Mouse (Mus musculus) stomach, postnatal 0 days (tissue): ENCODE measurements around the gene Pcare. TPM values are rescaled to one million over a fixed set of nuclear protein-coding genes. Genes with fewer than 3 reads are reported as not detected.

Experiments
- ATAC-seq: fragments of 200-750 bp; cut with Nextera tagmentation; 2 replicates; pipeline ENCODE4 v1.8.0; 2017; ENCODE audit not compliant: low FRiP score, low TSS enrichment
- DNase-seq: peaks from one replicate; pipeline ENCODE4 v3.0.0-alpha.2; 2016; ENCODE audit warnings: low spot score
- H3K27ac ChIP-seq: fragments of 300-500 bp; sonication (generic); replicated peaks from 2 replicates; pipeline ENCODE4 v1.5.1; 2014; ENCODE audit warnings: mild to moderate bottlenecking, control low read depth
- H3K27me3 ChIP-seq: fragments of 300-500 bp; sonication (generic); 2 replicates; pipeline ENCODE4 v1.6.1; 2014; ENCODE audit warnings: low read length; ENCODE audit not compliant: control insufficient read depth, insufficient read depth
- H3K36me3 ChIP-seq: fragments of 300-500 bp; sonication (generic); 2 replicates; pipeline ENCODE4 v1.6.1; 2014; ENCODE audit warnings: low read length, mixed read lengths; ENCODE audit not compliant: control insufficient read depth, insufficient read depth
- H3K4me1 ChIP-seq: fragments of 300-500 bp; sonication (generic); replicated peaks from 2 replicates; pipeline ENCODE4 v1.6.1; 2014; ENCODE audit warnings: antibody characterized with exemption; ENCODE audit not compliant: control insufficient read depth, insufficient read depth
- H3K4me2 ChIP-seq: fragments of 300-500 bp; sonication (generic); replicated peaks from 2 replicates; pipeline ENCODE4 v1.6.1; 2014; ENCODE audit warnings: low read depth, mild to moderate bottlenecking, control low read depth, moderate library complexity
- H3K4me3 ChIP-seq: fragments of 300-500 bp; sonication (generic); 2 replicates; pipeline ENCODE4 v1.5.1; 2014; ENCODE audit warnings: low read depth, low read length, control low read depth
- H3K9ac ChIP-seq: fragments of 300-500 bp; sonication (generic); 2 replicates; pipeline ENCODE4 v1.6.1; 2014; ENCODE audit warnings: mild to moderate bottlenecking, low read length, control low read depth, mixed read lengths
- H3K9me3 ChIP-seq: fragments of 300-500 bp; sonication (generic); 2 replicates; pipeline ENCODE4 v1.6.1; 2016; ENCODE audit warnings: low read length; ENCODE audit not compliant: control insufficient read depth
- CTCF ChIP-seq: IDR thresholded peaks from 2 replicates; pipeline ENCODE4 v1.5.1; 2016; ENCODE audit warnings: antibody characterized with exemption, low read depth, mild to moderate bottlenecking, moderate library complexity
- EP300 ChIP-seq: optimal IDR thresholded peaks from 2 replicates; pipeline ENCODE3; 2016; ENCODE audit warnings: antibody characterized with exemption
- WGBS: fragments of 180-500 bp; shearing (Covaris S2); extraction: QIAGEN DNeasy Blood & Tissue Kit; methylation state at CpG from one replicate; pipeline ENCODE4 v1.1.7; 2014; 5-methylcytosine and 5-hydroxymethylcytosine counted together
- polyA plus RNA-seq: library from polyadenylated mRNA; unstranded; fragments of >200 nt; fragmentation: Nextera tagmentation; extraction: Ambion mirVana; gene quantifications from 2 replicates; pipeline ENCODE4 v1.2.1, GENCODE M21; 2015

The Pcare gene
- polyA plus RNA-seq, 1 experiment from 2014 or later: not detected

- Histone ChIP-seq H3K9ac (no peak overlapping the region), H3K4me3 (no peak overlapping the region), H3K4me1 (no peaks in the 10 kb centered on the region), H3K9me3 (no peaks in the 10 kb centered on the region), H3K4me2 (no peak overlapping the region), H3K27ac (no peak overlapping the region), H3K27me3 (no peaks in the 10 kb centered on the region), H3K36me3 (no peaks in the 10 kb centered on the region)
- ATAC-seq (no peak), DNase-seq (no peak)
- 80% methylated on average over 15 of the region's 15 CpGs for WGBS
- TF ChIP-seq CTCF (no peak), EP300 (no peak)
Observed at GRCm38 (mm10) chr17:71695716-71696315, 56.9 kb downstream of the Pcare start.

GRCm38 (mm10) chr17:71695151-71695550 is 57.5 kb downstream of the Pcare start:
- no peak for ATAC-seq
- TF ChIP-seq CTCF (no peak), EP300 (no peak)
- Histone ChIP-seq H3K27me3 (no peaks in the 10 kb centered on the region), H3K36me3 (no peaks in the 10 kb centered on the region), H3K4me2 (no peak overlapping the region), H3K9ac (no peak overlapping the region), H3K27ac (no peak overlapping the region), H3K9me3 (no peaks in the 10 kb centered on the region), H3K4me1 (no peaks in the 10 kb centered on the region), H3K4me3 (no peak overlapping the region)
- WGBS: 83% methylated on average over 8 of the region's 8 CpGs
- no peak for DNase-seq

GRCm38 (mm10) chr17:71693780-71694179 is 58.9 kb downstream of the Pcare start:
- DNase-seq (peak; percentile 29), ATAC-seq (no peak)
- H3K27ac ChIP-seq: no peak overlapping the region
- TF ChIP-seq EP300 (no peak), CTCF (peak; percentile 59)
- 56% methylated on average over 8 of the region's 8 CpGs for WGBS
- no peaks in the 10 kb centered on the region for H3K36me3 ChIP-seq
- H3K9me3 ChIP-seq: no peaks in the 10 kb centered on the region
- no peak overlapping the region for H3K9ac ChIP-seq
- no peak overlapping the region for H3K4me2 ChIP-seq
- no peaks in the 10 kb centered on the region for H3K4me1 ChIP-seq
- H3K4me3 ChIP-seq: no peak overlapping the region
- H3K27me3 ChIP-seq: no peaks in the 10 kb centered on the region

Other genes with a start within 250 kb of the Pcare start
- gene Ndc80, start 226.0 kb downstream of the Pcare start, polyA plus RNA-seq: 9.6 and 11.3 TPM in 2 replicates
- 0.62 and 1.0 TPM in 2 replicates for gene Spdya, start 200.8 kb downstream of the Pcare start, polyA plus RNA-seq
- 28.0 and 30.6 TPM in 2 replicates for gene Wdr43, start 137.0 kb downstream of the Pcare start, polyA plus RNA-seq
- gene Togaram2, start 79.6 kb downstream of the Pcare start, polyA plus RNA-seq: 0.55 and 0.68 TPM in 2 replicates
- 12.5 and 14.2 TPM in 2 replicates for gene Clip4, start 15.6 kb upstream of the Pcare start, polyA plus RNA-seq